Mouse (Mus musculus) testis, adult 2 months (tissue): ENCODE measurements around the gene Smg8.

Experiments used
- CTCF ChIP-seq: fragments of 200-500 bp; IDR thresholded peaks from 2 replicates; pipeline ENCODE4 v1.5.1; 2012; ENCODE audit warnings: low read depth, mild to moderate bottlenecking, inconsistent platforms, low read length, moderate library complexity; ENCODE audit not compliant: control insufficient read depth, insufficient read depth, insufficient replicate concordance
- POLR2A ChIP-seq: fragments of 200-500 bp; IDR thresholded peaks from 2 replicates; pipeline ENCODE4 v1.6.1; 2012; ENCODE audit warnings: low read depth, mild to moderate bottlenecking, inconsistent platforms, low read length, moderate library complexity; ENCODE audit not compliant: control insufficient read depth

GRCm38 (mm10) chr11:87036180-87036579 is 50.4 kb downstream of the Smg8 start:
- TF ChIP-seq CTCF (peak; percentile 8; the same call in 1 of the 2 replicates), POLR2A (no peak)
